ENCODE assay signal across 19 mouse cellular contexts in the genomic region with DNA sequence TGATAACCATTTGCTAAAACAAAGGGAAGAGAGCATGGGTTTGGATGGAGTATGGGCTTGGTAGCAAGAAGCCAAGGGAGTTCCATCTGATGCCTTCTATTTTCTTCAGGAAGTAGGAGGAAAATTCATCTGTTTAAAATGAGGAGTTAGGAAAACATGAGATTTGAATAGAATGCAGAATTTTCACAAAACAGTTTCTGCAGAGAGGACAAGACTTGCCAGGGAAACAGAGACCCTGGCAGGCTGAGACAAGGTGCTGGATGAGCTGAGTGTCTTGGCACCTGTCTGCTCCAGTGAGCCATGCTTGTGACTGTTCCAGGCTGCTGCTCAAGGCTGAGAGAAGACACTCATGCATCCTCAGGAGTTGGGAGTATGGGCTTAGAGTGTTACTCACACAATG.
DNase-seq lines count a peak whose midpoint lies in the region; TF ChIP-seq lines count a peak whose summit lies in the region.
"Had no signal": no experiment of that assay in that cellular context is flagged by ENCODE, and none has a peak within 500 bp of the region (broad histone marks: within the 10 kb centered on the region; RNA-seq: fewer than 3 reads in every experiment).

No protein-coding gene starts in this region.

- intact Hi-C loops in left cerebral cortex, postnatal 36 days (cut with DNase I), result no loop called here

- TF ChIP-seq POLR2A in cortical plate, adult 2 months (IDR thresholded peaks at IDR 0.05; ENCODE audit: extremely low read depth, insufficient read depth, low read length), result no peak

- H3K4me1 ChIP-seq in cortical plate, adult 2 months (ENCODE audit: control insufficient read depth, insufficient read depth, low read length), result peaks cover 3% of the 10 kb centered on the region; the same call in 1 of the 2 replicates
- H3K4me1 ChIP-seq: embryonic facial prominence, embryonic 10.5 days had no signal

- H3K4me3 ChIP-seq in layer of hippocampus, adult 2 months, result no peak overlapping the region
- H3K4me3 ChIP-seq in cortical plate, adult 2 months (ENCODE audit: insufficient read depth, low read length), result no peak overlapping the region
- H3K4me3 ChIP-seq: embryonic facial prominence, embryonic 10.5 days; forebrain, embryonic 13.5 days; heart, embryonic 15.5 days; hindbrain, embryonic 15.5 days had no signal

- 0 out of 2 replicates have a peak overlapping the region, but pooled peaks have one; percentile 3 for H3K27ac ChIP-seq in layer of hippocampus, adult 2 months
- peak overlapping the region; percentile 72 for H3K27ac ChIP-seq in cortical plate, adult 2 months (ENCODE audit: insufficient read depth, low read length)
- H3K27ac ChIP-seq: embryonic facial prominence, embryonic 10.5 days; forebrain, embryonic 13.5 days; heart, embryonic 15.5 days; hindbrain, embryonic 15.5 days had no signal

- no peak for TF ChIP-seq CTCF in layer of hippocampus, adult 2 months (conservative IDR thresholded peaks at IDR 0.05)
- TF ChIP-seq CTCF in cortical plate, adult 2 months (IDR thresholded peaks at IDR 0.05; ENCODE audit: extremely low read depth, insufficient read depth, low read length), result no peak

- peak; percentile 11 to 40 for DNase-seq in frontal cortex, adult 2 months (ENCODE audit: extremely low spot score in 1 of 2, low spot score in 1 of 2)
- DNase-seq in frontal cortex, postnatal 14 days (ENCODE audit: low spot score in 2 of 2), result no peak
- no peak for DNase-seq in layer of hippocampus, adult 2 months (ENCODE audit: low spot score in 2 of 2)
- no peak for DNase-seq in layer of hippocampus, postnatal 36 days
- peak; percentile 23 to 50 for DNase-seq in left cerebral cortex, postnatal 36 days (ENCODE audit: low spot score in 2 of 2)
- DNase-seq in left cerebral cortex, adult 11 months (ENCODE audit: low spot score), result no peak
- DNase-seq in heart, adult 8-10 months (ENCODE audit: low spot score), result no peak
- DNase-seq: adrenal gland, postnatal 14 days; cerebellum, adult 18-20 months; cerebellum, adult 9-11 months; cerebellum, postnatal 36 days; gastrocnemius, postnatal 10 days; heart, adult 18-20 months; heart, postnatal 14 days had no signal

Comparison
In these comparisons a context has a peak if more than half of its experiments do, and no peak if none do; other contexts are left out.
1. DNase-seq: peak in frontal cortex, adult 2 months (2 of 2) and left cerebral cortex, postnatal 36 days (2 of 2); none in frontal cortex, postnatal 14 days (0 of 2), layer of hippocampus, adult 2 months (0 of 2), layer of hippocampus, postnatal 36 days (0 of 2), left cerebral cortex, adult 11 months (single experiment) and heart, adult 8-10 months (single experiment).